Mouse (Mus musculus) liver, postnatal 0 days (tissue): ENCODE measurements around the gene Insyn1.

Source experiments
- CTCF ChIP-seq: sonication (generic); IDR thresholded peaks from 2 replicates; pipeline ENCODE4 v1.5.1; 2016; ENCODE audit warnings: antibody characterized with exemption, low read depth
- EP300 ChIP-seq: IDR thresholded peaks from 2 replicates; pipeline ENCODE4 v1.6.1; 2016; ENCODE audit warnings: antibody characterized with exemption, low read depth, mild to moderate bottlenecking

- no peak for TF ChIP-seq EP300
- TF ChIP-seq CTCF: no peak
These were observed 28.1 kb downstream of the Insyn1 start for GRCm38 (mm10) chr9:58516480-58516879.
